Mouse (Mus musculus): ENCODE measurements at regions not wholly inside any gene's neighbourhood (a gene's known extent, or its start where the extent isn't known, plus 50 kb on each side); places are given as distances from the start of the nearest gene placed in this dataset.
A peak's percentile ranks its signal among the peaks of the same experiment; 100 is the strongest.
"Not testable (repeated sequence)": the region's sequence is repeated elsewhere in the genome, so short reads cannot be mapped to it uniquely, and the experiment has no call there.

DNA sequence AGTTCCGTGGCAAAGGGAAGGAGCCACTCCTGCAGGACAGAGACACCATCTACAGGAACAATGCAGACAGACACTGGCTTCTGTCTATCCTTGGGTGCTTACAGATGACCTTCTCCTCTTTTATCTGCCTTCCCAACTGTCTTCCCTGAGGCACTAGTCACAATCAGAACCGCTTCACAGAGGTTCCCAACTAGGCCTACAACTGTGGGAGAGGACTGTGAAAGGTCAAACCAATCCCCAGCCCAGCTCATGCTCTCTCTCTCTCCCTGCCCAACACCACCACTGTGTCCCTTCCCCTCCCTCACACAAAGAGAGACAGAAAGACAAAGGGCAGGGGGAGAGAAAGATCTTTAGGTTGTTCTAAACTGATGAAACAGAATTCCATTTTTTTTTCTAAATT, 61.3 kb downstream of the Tmem17 start:
- no peak for DNase-seq (ENCODE audit: low spot score)

DNA sequence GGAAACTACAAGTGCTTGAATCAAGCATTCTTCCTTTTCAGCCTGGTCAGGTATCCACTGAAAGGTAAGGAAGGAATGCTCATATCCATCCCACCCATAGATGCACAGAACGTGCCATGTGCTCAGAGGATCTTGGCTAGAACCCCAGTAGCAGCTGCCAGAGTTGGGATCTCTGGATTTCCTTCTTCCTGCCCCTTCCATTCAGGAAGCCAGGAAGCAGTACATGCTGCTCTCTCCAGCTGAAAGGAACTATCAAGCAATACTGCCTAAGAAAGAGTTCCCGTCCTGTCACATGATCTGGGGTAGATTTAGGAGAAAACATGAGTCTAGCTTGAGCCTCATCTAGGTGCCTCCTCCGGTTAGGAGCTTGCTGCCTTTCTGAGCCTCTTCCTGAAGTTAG, 61.9 kb downstream of the Tmem17 start:
- no peak for DNase-seq (ENCODE audit: low spot score)

DNA sequence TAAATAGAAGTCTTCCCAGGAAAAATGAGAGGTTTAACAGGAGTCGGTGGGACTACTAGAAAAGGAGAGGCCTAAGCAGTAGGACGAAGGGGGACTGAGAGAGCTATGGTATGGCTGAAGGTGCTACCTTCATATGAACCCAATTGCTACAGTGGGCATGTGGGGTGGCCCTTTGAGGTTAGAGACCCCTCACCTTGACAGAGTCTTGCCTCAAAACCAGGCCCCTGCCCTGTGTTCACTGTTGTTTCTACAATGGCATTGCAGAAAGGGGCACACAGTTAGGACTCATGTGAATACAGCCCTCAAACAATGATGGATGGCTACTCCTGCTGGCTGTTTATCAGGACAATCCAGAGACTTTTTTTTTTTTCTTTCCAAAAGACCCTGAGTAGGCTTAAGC, 62.6 kb downstream of the Tmem17 start:
- no peak for DNase-seq (ENCODE audit: low spot score)

DNA sequence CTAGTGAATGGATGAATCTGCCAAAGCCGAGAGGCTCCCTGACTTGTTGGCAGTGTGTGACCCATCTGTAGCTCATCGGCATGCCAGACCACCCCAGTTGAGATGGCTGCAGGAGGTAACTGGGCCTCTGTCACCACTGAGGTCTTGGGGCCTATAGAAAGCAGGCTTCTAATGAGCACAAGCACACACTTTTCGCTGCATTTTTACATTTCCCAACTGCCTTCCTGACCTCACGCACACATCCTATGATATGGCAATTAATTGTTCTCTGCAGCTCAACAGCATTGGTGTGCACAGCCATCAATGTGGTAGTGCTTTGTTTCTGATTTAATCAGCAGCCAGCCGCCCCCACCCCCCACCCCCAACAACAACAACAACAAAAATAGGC, 72.2 kb downstream of the Tmem17 start:
- DNase-seq (ENCODE audit: low spot score), result no peak

DNA sequence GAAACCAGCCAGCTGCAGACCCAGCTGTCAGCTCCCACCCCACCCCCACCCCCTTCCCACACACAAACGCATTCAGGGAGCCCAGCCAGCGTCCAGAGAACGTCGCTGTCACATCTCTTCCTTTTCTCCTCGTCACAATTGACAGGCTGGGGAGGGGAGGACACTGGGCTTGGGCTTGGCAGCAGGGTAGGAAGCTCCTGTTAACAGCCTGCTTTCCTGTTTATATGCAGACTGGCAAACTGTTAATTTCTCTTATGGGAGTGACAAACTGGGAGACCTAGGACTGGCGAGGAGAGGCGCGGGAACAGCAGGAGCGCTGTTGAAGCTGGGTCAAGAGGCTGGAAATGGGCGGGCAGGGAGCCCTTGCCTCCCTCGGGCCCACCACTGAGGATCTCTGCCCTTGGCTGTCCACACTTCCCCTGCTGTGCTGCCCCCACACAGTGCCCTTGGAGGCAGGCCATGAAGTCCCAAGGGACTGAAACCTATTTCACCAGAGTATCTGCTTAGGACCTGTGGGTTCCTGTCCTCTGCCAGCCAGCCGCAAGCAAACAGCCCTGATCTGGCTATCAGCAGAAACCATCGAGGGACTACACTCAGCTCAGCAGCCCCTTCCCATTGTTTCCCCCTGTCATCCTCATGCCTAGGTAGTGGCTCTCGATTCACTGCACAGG, 72.7 kb downstream of the Tmem17 start:
- DNase-seq (ENCODE audit: low spot score), result no peak

DNA sequence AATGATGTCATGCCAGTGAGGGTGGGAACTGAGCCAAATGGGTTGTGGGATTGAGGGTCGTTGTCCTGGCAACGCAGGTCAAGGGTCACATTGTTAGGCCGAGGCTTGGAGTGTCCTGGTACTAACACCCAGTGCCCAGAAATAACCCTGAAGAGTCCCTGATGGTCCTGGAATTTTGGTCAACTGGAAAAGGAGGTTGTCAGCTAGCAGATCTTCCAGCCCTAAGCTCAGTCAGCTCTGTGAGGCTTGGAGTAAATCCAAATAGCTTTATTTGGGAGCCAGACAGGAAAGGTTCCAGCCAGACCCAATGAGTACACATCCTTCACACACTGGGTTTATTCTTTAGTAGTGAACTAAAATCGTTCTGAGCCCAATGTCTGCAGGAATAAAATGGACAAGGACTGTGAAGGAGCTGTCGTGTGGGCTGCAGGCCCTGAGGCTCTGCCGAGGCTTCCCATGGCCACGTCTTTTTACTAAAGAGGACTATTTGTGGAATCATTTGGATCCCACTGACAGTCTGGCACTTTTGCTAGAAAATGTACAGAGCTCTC, 75.9 kb downstream of the Tmem17 start:
- DNase-seq (ENCODE audit: low spot score), result no peak

DNA sequence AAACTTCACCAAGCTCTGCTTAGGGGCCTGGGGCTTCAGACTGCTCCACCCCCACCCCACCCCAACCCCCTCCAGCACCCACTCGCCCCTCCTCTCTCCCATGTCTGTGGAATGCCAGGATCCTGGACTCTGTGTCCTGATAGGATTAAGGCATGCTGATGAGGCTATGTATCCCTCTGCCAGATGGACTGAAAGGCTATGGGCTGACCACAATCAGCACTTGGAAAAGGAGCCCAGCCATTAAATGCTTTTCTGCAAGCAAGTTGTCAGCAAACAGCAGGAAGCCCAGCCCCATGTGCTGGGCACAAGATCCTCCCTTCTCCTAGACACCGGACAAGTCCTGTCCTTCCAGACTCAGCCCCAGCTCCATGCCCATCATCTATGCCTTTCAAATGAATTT, 76.7 kb downstream of the Tmem17 start:
- peak; percentile 11 for DNase-seq (ENCODE audit: low spot score)

DNA sequence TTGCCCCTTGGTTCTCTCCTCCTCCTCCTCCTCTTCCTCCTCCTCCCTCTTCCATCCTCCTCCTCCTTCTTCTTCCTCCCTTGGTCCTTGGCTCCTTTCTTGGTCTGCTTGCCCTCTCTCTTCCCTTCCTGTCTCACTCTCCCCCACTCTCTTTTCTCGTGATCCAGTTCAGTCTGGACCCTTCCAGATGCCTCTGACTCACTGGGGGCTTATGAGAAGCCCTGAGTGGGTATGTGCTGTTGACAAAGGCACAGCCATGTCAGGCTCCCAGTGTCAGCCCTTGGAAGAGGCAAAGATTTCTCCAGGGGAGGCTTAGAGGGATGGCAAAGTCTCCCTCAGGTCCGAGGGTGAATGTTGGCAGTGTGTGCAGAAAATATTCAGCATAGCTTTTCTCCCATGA, 78.0 kb downstream of the Tmem17 start:
- no peak for DNase-seq (ENCODE audit: low spot score)

DNA sequence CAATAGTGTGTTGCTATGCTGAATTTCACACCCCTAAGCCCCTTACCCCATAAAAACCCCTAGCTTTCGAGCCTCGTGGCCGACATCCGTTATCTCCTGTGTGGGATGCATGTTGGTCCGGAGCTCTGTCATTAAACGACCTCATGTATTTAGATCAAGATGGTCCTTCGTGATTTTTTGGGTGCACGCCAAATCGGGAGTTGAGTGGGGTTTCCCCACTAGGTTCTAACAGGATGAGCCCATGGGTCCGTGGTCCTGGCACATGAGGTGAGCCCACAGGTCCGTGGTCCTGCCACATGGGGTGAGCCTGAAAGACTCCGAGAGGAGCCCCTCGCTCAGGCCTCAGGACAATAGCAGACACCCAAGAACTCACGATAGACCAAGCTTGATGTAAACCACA, 79.2 kb downstream of the Tmem17 start:
- not testable (repeated sequence) for DNase-seq (ENCODE audit: low spot score)

DNA sequence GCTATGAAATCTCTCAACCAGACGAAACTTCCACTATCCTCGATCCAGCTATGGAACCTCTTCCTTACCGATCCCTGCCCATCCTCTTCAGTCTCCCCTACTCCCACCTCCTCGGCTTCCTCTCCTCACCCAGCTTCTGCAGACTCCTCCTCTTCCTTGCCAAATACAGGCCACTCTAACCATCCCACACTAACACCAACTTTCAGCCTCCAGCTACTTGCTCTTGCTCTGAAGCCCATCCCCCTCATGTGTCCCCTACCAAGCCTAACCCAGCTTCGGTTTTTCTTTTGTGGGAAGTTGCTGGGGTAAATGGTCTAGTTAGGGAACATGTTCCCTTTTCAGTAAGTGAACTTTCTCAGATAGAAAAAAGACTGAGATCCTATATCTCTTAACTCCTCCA, 80.8 kb downstream of the Tmem17 start:
- DNase-seq (ENCODE audit: low spot score), result no peak

DNA sequence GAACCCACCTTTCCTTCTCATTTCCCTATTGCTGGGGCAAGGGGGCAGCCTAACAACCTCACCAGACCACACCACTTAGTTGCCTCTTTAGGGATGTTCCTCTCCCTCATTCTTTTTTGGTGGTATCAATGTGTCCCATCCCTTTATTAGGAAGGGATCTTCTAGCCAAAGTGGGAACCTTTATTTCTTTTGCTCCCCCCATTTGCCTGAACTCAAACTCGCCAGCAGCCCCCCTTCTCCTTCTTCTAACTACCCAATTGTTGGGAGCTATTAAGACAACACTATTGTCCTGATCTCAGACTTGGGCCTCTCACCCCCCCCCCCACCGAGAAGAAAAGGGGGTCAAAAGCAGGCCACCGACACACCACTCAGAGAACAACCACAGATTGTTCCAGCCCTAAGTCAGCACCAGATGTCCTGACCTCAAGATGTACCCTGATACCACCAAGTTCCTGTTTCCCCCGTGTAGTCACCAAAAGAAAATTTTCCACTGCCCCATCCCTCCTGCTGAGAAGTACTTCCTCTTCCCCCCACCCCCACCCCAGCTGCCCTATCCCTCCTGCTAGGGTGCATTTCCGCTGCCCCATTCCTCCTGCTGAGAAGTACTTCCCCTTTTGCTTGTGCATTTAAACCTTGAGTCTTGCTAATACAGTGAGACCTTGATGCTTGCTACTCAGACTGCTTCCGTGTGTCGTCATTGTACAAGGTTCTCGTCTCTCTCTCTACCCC, 84.4 kb downstream of the Tmem17 start:
- no peak for DNase-seq (ENCODE audit: low spot score)

DNA sequence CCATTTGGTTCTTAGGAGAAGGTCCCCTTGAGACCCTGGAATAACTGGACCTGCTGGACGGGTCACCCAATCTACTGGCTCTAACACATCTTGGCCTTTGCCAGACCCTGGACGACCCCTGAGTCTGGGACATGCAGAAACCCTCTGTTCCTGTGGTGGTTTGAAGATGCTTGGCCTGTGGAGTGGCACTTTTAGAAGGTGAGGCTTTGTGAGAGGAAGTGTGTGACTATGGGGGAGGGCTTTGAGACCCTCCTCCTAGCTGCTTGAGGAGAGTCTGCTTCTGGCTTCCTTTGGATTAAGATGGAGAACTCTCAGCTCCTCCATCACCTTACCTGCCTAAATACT, 84.9 kb downstream of the Tmem17 start:
- DNase-seq (ENCODE audit: low spot score), result no peak

DNA sequence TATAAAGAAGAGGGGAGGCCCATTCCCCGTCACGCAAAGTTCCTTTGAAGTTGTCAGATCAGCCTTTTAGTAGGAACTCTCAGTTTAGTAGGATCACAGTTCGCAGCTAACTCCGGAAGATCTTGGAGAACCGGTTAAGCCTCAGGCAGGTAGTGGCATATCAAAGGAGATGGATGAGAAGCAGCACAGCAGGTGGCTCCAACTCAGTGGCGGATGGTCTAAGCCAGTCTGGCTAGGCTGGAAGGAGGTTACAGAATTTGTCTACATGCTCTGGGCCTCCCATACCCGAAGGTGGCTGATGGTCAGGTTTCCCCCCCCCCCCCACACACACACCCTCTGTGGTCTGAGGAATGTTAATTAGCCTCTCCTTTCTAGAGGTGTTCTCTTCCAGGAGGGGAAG, 88.5 kb downstream of the Tmem17 start:
- no peak for DNase-seq (ENCODE audit: low spot score)

DNA sequence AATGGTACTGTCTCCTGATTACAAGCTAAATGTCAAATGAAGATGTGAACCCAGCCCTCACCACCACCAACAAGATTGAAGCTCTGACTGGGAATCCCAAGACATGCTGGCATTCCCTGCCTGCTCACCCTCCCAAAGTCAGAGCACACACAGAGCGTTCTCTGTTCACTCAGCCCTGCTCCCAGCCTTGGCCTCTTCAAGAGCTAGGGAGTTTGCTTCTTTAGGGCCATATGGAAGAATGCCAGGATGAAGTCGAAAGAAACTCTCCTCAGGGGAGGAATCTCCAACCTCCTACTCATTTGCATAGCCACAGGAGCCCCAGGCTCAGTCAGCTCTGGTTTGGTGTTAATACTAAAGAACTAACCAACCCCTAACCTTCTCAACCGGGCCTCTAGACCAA, 90.1 kb downstream of the Tmem17 start:
- DNase-seq (ENCODE audit: low spot score), result no peak

DNA sequence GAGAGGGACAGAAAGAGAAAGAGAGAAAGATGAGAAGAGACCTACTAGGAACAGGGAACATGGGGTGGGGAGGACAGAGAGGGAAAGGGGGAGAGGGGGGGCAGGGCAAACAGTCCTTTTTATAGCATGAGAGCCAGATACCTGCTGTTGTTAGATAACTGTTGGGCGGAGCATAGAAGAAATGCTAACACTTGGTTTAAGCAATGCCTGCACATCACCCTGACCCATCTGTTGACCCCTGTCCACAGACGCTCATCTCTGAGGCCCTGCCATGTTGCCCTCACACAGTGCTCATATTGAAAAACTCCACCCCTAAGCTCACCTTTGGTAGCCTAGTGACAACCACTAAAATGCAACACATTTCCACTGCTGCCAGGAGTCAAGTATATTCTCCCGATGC, 90.7 kb downstream of the Tmem17 start:
- no peak for DNase-seq (ENCODE audit: low spot score)

DNA sequence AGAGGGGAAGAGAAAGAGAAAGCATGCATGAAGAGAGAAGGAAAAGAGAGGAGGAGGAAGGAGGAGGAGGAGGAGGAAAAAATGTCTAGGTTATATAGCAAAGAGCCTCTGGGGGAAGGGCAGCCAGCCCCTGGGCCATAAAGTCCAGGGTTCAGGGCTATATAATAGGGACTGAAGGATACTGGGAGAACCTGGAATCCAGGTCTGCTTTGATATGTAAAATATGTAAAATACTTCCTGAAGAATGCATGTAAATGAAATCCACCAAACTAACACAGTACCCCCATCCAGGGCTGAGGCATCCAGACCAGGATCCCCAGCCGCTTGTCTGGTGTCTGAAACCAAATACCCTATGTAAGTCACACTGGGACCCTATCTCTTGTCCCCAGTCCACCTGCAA, 91.5 kb downstream of the Tmem17 start:
- DNase-seq (ENCODE audit: low spot score), result no peak

DNA sequence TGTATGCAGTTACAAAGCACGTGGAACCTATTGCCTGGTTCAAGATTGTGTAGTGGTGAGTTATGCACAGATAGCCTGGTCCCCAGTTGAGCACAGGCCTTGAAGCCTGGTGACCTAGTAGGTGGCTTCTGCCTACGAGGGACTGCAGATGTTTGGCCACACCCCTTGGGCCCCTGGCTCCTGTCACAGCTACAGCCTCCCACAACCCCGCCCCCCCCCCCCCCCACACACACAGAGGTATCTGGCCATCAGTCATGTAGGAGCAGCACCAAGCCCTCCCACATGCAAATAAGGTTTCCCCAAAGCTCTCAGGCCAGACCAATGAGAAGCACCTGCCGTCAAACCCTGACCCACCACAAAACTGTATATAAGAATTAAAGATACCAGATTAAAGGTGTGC, 94.5 kb downstream of the Tmem17 start:
- DNase-seq (ENCODE audit: low spot score), result no peak

DNA sequence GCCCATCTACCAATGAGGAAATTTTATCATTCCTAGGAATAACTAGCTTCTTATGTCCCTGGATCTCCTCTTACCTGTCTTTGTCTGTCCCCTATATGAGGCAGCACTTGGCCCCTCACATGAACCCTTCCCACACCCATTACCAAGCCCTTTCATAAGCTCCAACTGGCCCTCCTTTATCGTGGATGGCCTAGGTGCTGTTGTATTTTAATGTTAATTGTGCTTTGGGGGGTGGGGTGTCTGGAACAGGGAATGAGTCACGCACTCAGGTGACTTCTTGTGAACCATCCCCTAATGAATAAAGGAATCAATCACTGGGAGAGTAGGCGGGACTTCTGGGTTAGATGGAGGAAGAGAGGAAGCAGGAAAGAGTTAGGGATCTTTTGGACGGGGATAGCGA, 95.8 kb downstream of the Tmem17 start:
- DNase-seq (ENCODE audit: low spot score), result no peak

DNA sequence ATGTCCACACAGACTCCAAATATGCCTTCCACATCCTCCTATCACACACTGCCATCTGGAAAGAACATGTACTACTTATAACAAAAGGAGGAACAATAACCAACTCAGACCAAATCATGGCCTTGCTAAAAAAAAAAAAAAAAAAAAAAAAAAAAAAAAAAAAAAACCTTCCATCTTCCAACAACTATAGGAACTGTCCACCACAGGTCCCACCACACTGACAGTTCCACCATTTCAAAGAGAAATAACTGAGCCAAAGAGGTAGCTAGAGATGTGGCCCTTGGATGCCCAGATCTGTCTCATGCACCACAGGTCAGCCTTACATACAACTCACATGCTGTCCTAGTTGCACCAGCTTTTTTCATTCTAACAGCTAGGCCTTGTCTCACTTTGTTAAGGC, 97.1 kb downstream of the Tmem17 start:
- no peak for DNase-seq (ENCODE audit: low spot score)

DNA sequence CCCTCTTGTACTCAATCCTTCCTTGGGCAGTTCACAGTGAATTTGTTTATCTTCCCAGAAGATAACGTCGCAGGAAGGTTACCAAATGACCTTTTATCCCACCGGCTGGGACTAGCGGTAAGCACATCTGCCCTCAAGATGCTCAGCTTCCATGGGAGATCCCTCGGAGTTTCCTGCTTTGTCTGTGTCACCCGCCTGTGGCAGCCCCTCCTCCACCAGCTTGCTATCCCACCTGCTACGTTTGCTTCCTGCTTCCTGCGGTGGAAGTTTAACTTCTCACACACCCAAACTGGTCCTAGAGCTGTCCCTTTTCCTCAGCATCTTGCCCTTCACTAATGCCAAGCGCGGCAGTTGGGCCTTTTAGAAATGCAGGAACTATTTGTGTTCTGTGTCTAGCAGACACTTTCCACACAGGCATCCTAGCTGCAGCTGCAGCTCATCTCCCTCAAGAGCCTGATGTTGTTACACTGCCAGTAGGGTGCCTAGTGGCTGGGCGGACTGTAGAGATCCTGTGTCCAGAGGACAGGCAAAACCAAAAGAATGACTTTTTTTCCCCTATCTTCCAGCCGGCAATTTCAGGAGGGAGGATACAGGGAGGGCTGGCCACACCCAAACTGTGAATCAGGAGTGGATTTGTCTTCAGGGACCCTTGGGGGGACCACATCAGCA, 98.7 kb downstream of the Tmem17 start:
- no peak for DNase-seq (ENCODE audit: low spot score)

DNA sequence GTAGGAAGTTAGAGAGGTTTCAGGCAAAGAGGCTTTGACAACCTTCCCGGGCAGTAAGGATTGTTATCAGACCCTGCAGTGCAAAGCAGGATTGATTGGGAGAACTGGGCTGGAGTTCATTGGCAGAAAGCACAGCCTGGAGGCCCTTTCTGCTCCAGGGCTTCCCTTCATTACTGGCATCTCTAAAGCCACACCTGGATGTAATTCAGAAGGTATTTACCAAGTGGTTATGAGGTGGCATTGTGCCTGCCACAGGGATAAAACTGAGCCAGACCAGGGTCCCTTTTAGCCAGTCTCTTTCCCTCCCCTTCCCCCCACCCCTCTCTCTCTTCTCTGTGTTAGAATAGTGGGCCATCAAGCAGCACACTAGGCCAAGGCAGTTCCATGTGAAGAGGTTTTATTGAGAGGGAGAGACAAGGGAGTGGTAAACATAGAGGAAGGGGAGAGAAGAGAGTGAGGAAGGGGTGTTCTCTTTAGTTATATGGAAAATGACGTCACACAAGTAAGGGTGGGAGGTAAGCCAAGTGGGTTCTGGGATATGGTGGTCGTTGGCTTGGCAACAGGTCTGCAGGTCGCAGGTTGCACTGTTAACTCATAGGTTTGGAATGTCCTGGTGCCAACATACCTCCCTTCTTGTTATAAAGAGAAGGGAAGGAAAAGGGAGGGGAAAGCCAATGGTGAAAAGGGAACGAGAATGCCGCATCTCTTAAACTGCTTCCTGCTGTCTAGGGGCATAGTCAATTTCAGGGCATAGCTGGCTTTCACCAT, 99.4 kb downstream of the Tmem17 start:
- no peak for DNase-seq (ENCODE audit: low spot score)

DNA sequence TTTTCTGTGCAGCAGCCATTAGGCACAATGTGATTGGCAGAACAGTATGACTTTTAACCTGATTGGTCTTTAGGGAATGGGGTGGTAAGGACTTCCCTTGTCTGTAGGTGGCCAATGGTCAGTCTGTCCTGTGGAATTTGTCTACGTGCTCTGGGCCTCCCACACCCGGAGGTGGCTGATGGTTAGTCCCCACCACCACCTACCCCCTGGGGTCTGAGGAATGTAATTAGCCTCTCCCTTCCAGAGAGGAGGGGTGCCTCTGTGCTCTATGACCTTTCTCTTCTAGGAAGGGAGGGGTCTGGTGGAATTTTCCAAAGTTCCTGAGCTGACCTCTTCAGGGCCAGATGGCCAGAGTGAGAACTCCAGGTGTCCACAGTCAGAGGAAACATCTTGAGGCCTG, 101.6 kb downstream of the Tmem17 start:
- DNase-seq (ENCODE audit: low spot score), result no peak
